Mouse (Mus musculus) ES-Bruce4 (cell line): Measurements from ENCODE around the gene Zfp644. TPM values are rescaled to one million over a fixed set of nuclear protein-coding genes. Genes with fewer than 3 reads are reported as not detected.
"Not testable (repeated sequence)": the region's sequence is repeated elsewhere in the genome, so short reads cannot be mapped to it uniquely, and the experiment has no call there.

Source experiments
- H3K27ac ChIP-seq: 2 replicates; pipeline ENCODE4 v1.5.1; 2012; ENCODE audit warnings: low read length, inconsistent platforms; ENCODE audit not compliant: insufficient read depth
- H3K27me3 ChIP-seq: 2 replicates; pipeline ENCODE4 v1.6.1; 2012; ENCODE audit warnings: mild to moderate bottlenecking, low read length, inconsistent platforms; ENCODE audit not compliant: control insufficient read depth, poor library complexity, insufficient read depth, severe bottlenecking
- H3K36me3 ChIP-seq: 2 replicates; pipeline ENCODE4 v1.6.1; 2012; ENCODE audit warnings: inconsistent platforms, mild to moderate bottlenecking, low read length, moderate library complexity; ENCODE audit not compliant: control insufficient read depth, poor library complexity, insufficient read depth, severe bottlenecking
- H3K4me1 ChIP-seq: one replicate; pipeline ENCODE4 v1.8.1; 2011; ENCODE audit warnings: low read length; ENCODE audit not compliant: control insufficient read depth, insufficient read depth
- H3K4me3 ChIP-seq: 2 replicates; pipeline ENCODE4 v1.5.1; 2011; ENCODE audit warnings: low read depth, mild to moderate bottlenecking, low read length
- H3K9ac ChIP-seq: 2 replicates; pipeline ENCODE4 v1.6.1; 2012; ENCODE audit warnings: low read depth, mild to moderate bottlenecking, inconsistent platforms; ENCODE audit not compliant: poor library complexity, severe bottlenecking
- H3K9me3 ChIP-seq: replicated peaks from 2 replicates; pipeline ENCODE4 v1.6.1; 2012; ENCODE audit warnings: mild to moderate bottlenecking, low read length, inconsistent platforms; ENCODE audit not compliant: control insufficient read depth, poor library complexity, insufficient read depth, severe bottlenecking
- CTCF ChIP-seq: IDR thresholded peaks from one replicate; pipeline ENCODE4 v1.8.1; 2011; ENCODE audit warnings: low read depth, low read length
- EP300 ChIP-seq: IDR thresholded peaks from 2 replicates; pipeline ENCODE4 v1.6.1; 2011; ENCODE audit warnings: low read depth, low read length; ENCODE audit not compliant: insufficient read depth
- POLR2A ChIP-seq: IDR thresholded peaks from one replicate; pipeline ENCODE4 v1.8.1; 2011; ENCODE audit warnings: low read length; ENCODE audit not compliant: insufficient read depth
- polyA plus RNA-seq: library from polyadenylated mRNA; stranded (reverse); fragments of >200 nt; gene quantifications from 2 replicates; pipeline ENCODE4 v1.2.4, GENCODE M21; 2011; ENCODE audit warnings: low read depth; ENCODE audit not compliant: missing spikeins, insufficient read depth, insufficient read length

The Zfp644 gene
- polyA plus RNA-seq, 1 experiment, result 92.0 TPM

DNA sequence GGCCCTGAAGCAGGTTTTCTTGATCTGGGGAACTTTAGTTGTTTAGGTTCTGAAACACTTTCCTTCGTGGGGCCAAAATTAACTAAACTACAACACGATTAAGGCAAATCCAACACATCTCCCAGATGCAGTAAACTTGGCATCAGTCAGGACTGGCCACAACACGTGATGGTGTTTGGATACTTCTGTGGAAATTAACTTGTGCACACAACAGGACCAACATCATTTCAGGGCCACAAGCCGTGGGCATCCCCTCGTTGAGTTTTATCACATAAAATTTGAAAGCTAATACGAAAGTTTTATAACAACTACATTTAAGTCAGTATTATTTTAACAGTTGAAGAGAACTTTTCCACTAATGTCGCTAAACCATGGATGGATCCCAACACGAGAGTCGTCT lies 1.9 kb downstream of the Zfp644 start:
- no peaks in the 10 kb centered on the region for H3K27me3 ChIP-seq
- peak overlapping the region; percentile 89 for H3K27ac ChIP-seq
- TF ChIP-seq POLR2A (no peak), CTCF (no peak), EP300 (no peak)
- H3K4me1 ChIP-seq, result peaks cover 1% of the 10 kb centered on the region
- peak overlapping the region; percentile 95 for H3K9ac ChIP-seq
- H3K36me3 ChIP-seq, result peaks cover 11% of the 10 kb centered on the region
- H3K4me3 ChIP-seq, result peak overlapping the region; percentile 100
- H3K9me3 ChIP-seq, result no peaks in the 10 kb centered on the region

- Histone ChIP-seq H3K9ac (peak overlapping the region; percentile 95), H3K27ac (no peak overlapping the region), H3K4me3 (no peak overlapping the region), H3K9me3 (no peaks in the 10 kb centered on the region), H3K27me3 (no peaks in the 10 kb centered on the region), H3K4me1 (peaks cover 1% of the 10 kb centered on the region), H3K36me3 (peaks cover 11% of the 10 kb centered on the region)
- TF ChIP-seq POLR2A, result no peak
- TF ChIP-seq CTCF, result no peak
- no peak for TF ChIP-seq EP300
Measured at GRCm38 (mm10) chr5:106694683-106695082, 2.4 kb downstream of the Zfp644 start.

DNA sequence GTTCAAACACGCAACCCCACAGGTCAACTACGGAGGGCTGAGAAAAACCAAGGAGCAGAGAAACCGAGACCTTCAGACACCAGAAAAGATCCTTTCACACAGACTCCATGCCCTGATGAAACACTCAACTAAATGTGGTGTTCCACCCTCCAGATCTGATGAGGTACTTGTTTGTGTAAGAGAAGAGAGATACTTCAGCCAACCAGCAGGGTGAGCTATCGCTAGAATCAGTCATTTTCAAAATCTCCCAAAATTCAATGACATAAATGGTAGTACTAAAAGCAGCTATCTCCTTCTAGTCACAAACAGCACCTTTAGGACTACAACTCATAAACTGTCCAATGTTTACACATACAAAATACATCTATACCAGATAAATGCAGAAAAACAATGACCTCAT lies 4.1 kb downstream of the Zfp644 start:
- Histone ChIP-seq H3K9me3 (no peaks in the 10 kb centered on the region), H3K4me1 (peaks cover 1% of the 10 kb centered on the region), H3K4me3 (no peak overlapping the region), H3K36me3 (peaks cover 11% of the 10 kb centered on the region), H3K27ac (no peak overlapping the region), H3K27me3 (no peaks in the 10 kb centered on the region), H3K9ac (no peak overlapping the region)
- TF ChIP-seq POLR2A, result no peak
- no peak for TF ChIP-seq EP300
- no peak for TF ChIP-seq CTCF

DNA sequence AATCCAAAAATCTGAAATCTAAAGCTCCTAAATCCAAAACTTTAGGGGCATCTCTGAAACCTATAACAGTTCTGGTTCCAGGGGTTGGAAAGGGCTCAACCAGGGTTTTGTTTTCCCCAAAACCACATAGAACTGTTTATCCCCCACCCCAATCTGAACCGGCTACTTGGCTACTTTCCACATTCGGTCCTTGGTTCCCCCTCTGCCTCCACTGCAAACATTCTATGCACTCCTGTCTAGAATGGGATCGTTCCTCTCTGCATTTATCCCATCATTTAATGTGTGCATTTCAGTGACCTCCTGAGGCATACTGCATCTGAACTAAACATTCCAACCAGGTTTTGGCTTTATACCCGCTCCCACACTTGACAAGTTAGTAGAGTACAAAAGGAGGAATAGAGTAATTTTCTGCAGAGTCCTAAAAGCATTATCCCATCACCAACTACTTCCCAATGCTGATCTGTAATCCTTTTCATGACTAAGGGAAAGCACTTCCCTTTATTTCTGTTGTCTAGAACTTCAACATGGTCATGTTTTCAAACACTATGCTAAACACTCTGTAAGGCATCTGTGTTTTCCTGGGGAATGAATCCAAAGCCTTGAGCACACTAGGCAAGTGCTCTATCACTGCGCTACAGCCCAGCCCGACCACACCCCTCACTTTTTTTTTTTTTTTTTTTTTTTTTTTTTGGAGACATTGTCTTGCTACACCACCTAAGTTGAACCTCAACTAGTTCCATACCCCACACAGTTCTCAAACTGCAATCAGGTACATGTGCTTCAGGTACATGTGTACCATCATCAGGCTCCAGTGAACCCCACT lies 16.2 kb downstream of the Zfp644 start:
- H3K9me3 ChIP-seq, result no peaks in the 10 kb centered on the region
- H3K4me3 ChIP-seq, result no peak overlapping the region
- TF ChIP-seq CTCF (no peak), EP300 (no peak), POLR2A (no peak)
- H3K36me3 ChIP-seq, result no peaks in the 10 kb centered on the region
- no peak overlapping the region for H3K27ac ChIP-seq
- H3K9ac ChIP-seq, result no peak overlapping the region
- H3K4me1 ChIP-seq, result no peaks in the 10 kb centered on the region
- no peaks in the 10 kb centered on the region for H3K27me3 ChIP-seq

DNA sequence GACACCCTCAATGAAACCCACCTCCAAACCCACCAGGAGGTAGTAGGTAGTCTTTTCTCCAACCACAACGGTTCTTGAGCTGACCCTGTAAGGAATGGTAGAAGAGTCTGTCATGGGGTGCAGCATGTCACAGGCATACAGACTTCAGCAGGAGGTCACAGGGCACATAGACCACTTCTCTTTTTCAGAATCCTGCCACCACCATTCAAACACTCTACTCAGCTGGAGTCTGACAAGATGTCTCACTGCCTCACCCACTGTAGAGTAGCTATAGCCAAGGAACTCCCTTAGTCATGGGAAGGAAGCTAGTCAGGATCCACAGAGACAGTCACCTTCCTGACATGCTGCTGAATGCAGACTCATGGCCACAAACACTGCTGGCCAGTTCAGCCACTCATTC lies 17.4 kb downstream of the Zfp644 start:
- H3K36me3 ChIP-seq, result no peaks in the 10 kb centered on the region
- H3K27ac ChIP-seq, result no peak overlapping the region
- H3K9ac ChIP-seq, result no peak overlapping the region
- H3K4me1 ChIP-seq, result no peaks in the 10 kb centered on the region
- TF ChIP-seq EP300 (no peak), POLR2A (no peak), CTCF (no peak)
- no peaks in the 10 kb centered on the region for H3K9me3 ChIP-seq
- H3K27me3 ChIP-seq, result no peaks in the 10 kb centered on the region
- no peak overlapping the region for H3K4me3 ChIP-seq

GRCm38 (mm10) chr5:106678823-106679222 lies 18.3 kb downstream of the Zfp644 start:
- H3K9me3 ChIP-seq, H3K27ac ChIP-seq, H3K9ac ChIP-seq, H3K27me3 ChIP-seq, H3K36me3 ChIP-seq, H3K4me3 ChIP-seq, H3K4me1 ChIP-seq: not testable (repeated sequence)
